In the genomic region with DNA sequence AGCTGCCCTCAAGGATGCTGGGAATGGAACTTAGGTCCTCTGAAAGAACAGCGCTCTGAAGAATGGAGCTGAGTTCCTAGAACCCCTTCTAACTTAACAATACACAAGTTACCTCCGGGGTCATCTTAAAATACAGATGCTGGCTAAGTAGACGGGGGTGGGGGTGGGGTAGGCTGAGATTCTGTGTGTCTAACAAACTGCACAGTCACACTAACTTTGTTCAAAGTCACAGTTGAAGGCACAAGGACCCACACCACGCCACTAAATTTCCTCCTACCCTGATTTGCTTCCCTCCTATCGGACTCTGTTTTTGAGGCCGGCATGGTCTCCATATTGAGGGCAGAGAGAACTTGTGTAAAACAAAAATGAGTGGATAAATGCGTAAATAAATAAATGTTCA, we compare ENCODE assay signal across 20 mouse cellular contexts. TPM values are rescaled to one million over a fixed set of nuclear protein-coding genes. Genes with fewer than 3 reads are reported as not detected.
DNase-seq lines count a peak whose midpoint lies in the region; ATAC-seq and TF ChIP-seq lines count a peak whose summit lies in the region.
"Had no signal": no experiment of that assay in that cellular context is flagged by ENCODE, and none has a peak within 500 bp of the region (broad histone marks: within the 10 kb centered on the region; RNA-seq: fewer than 3 reads in every experiment).

No protein-coding gene starts in this region.

- H3K9me3 ChIP-seq in heart, embryonic 13.5 days, result no peaks in the 10 kb centered on the region
- no peaks in the 10 kb centered on the region for H3K9me3 ChIP-seq in neural tube, embryonic 12.5 days
- no peaks in the 10 kb centered on the region for H3K9me3 ChIP-seq in MEL (replicated peaks; ENCODE audit: insufficient read depth, low read length)
- H3K9me3 ChIP-seq: heart, embryonic 15.5 days had no signal

- no peak for ATAC-seq in heart, embryonic 13.5 days (ENCODE audit: extremely low read depth, insufficient number of reproducible peaks, low FRiP score, low TSS enrichment)
- ATAC-seq in neural tube, embryonic 12.5 days (ENCODE audit: low FRiP score, low read depth), result no peak
- no peak for ATAC-seq in erythroblast, adult 5-6 weeks (replicated peaks; ENCODE audit: low FRiP score, poor library complexity, severe bottlenecking)
- ATAC-seq: forebrain, embryonic 16.5 days; hindbrain, postnatal 0 days; lung, postnatal 0 days had no signal

- H3K4me2 ChIP-seq in heart, embryonic 13.5 days, result peak overlapping the region; percentile 85; the same call in 1 of the 2 replicates
- H3K4me2 ChIP-seq in neural tube, embryonic 12.5 days (replicated peaks), result peak overlapping the region; percentile 69
- peak overlapping the region; percentile 75 for H3K4me2 ChIP-seq in myocyte (ENCODE audit: low read depth)

- no peak overlapping the region for H3ac ChIP-seq in myocyte (ENCODE audit: control insufficient read depth, insufficient read length)

- H3K79me2 ChIP-seq in MEL (ENCODE audit: control insufficient read depth, insufficient read depth, low read length, poor library complexity) (peaks cover 5% of the 10 kb centered on the region), myocyte (ENCODE audit: control insufficient read depth, insufficient read depth) (peaks cover 12% of the 10 kb centered on the region)

- H3K4me3 ChIP-seq in heart, embryonic 13.5 days, result no peak overlapping the region
- H3K4me3 ChIP-seq in neural tube, embryonic 12.5 days, result no peak overlapping the region
- no peak overlapping the region for H3K4me3 ChIP-seq in MEL (ENCODE audit: control insufficient read depth in 1 of 2, insufficient read depth in 1 of 2, low read depth in 2 of 2, low read length in 2 of 2)
- H3K4me3 ChIP-seq in myocyte, result peak overlapping the region; percentile 76

- TF ChIP-seq POLR2A in MEL (IDR thresholded peaks at IDR 0.05; ENCODE audit: control insufficient read depth in 1 of 2, insufficient read depth in 1 of 2, low read depth in 1 of 2, low read length in 2 of 2, poor library complexity in 1 of 2), result no peak
- TF ChIP-seq POLR2A in myocyte (IDR thresholded peaks at IDR 0.05; ENCODE audit: insufficient read length, low read depth), result no peak

- peaks cover 35% of the 10 kb centered on the region for H3K4me1 ChIP-seq in heart, embryonic 13.5 days
- H3K4me1 ChIP-seq in neural tube, embryonic 12.5 days, result peaks cover 9% of the 10 kb centered on the region
- H3K4me1 ChIP-seq in MEL (ENCODE audit: control insufficient read depth in 1 of 2, insufficient read depth in 2 of 2, low read length in 2 of 2), result peaks cover 0 to 21% of the 10 kb centered on the region in 2 experiments; a peak in 2 of 4 replicates

- 84% methylated on average over 7 of the region's 7 CpGs for WGBS in heart, embryonic 13.5 days
- WGBS in neural tube, embryonic 12.5 days, result 92% methylated on average over 7 of the region's 7 CpGs

- no peak for TF ChIP-seq CTCF in MEL (IDR thresholded peaks at IDR 0.05 in 2 of 3, conservative IDR thresholded peaks at IDR 0.05 in 1 of 3; ENCODE audit: control insufficient read depth in 1 of 3, insufficient read depth in 1 of 3, low read depth in 2 of 3, low read length in 3 of 3, poor library complexity in 1 of 3, severe bottlenecking in 1 of 3)

- no peak for TF ChIP-seq EP300 in MEL (IDR thresholded peaks at IDR 0.05; ENCODE audit: low read depth in 1 of 2, low read length in 2 of 2)

- DNase-seq in heart, adult 18-20 months, result no peak
- no peak for DNase-seq in neural tube, embryonic 10.5 days (ENCODE audit: extremely low spot score, low spot score)
- no peak for DNase-seq in MEL (ENCODE audit: low read depth, low spot score)
- no peak for DNase-seq in gastrocnemius, adult 8-10 months (ENCODE audit: low spot score in 2 of 2)
- DNase-seq: adrenal gland, adult 8-10 months; cerebellum, postnatal 14 days; kidney, adult 18-20 months; kidney, postnatal 25 days; right cerebral cortex, postnatal 4 days; thymus, adult 18-20 months had no signal

- TF ChIP-seq RAD21 in MEL (IDR thresholded peaks at IDR 0.05; ENCODE audit: low read depth, low read length), result no peak

- H3K27ac ChIP-seq in heart, embryonic 13.5 days (replicated peaks), result no peak overlapping the region
- no peak overlapping the region for H3K27ac ChIP-seq in neural tube, embryonic 12.5 days
- H3K27ac ChIP-seq in MEL (ENCODE audit: control insufficient read depth, low read depth, low read length), result no peak overlapping the region

- H3K9ac ChIP-seq in heart, embryonic 13.5 days, result no peak overlapping the region
- no peak overlapping the region for H3K9ac ChIP-seq in neural tube, embryonic 12.5 days
- H3K9ac ChIP-seq in MEL (ENCODE audit: control insufficient read depth, low read depth, low read length, poor library complexity, severe bottlenecking), result no peak overlapping the region

- H3K27me3 ChIP-seq in heart, embryonic 13.5 days (replicated peaks), result no peaks in the 10 kb centered on the region
- no peaks in the 10 kb centered on the region for H3K27me3 ChIP-seq in neural tube, embryonic 12.5 days (replicated peaks)
- H3K27me3 ChIP-seq in MEL (ENCODE audit: control insufficient read depth in 1 of 2, insufficient read depth in 2 of 2, low read length in 2 of 2) (no peaks in the 10 kb centered on the region), myocyte (ENCODE audit: control insufficient read depth, insufficient read depth, insufficient read length) (no peaks in the 10 kb centered on the region)
- H3K27me3 ChIP-seq: heart, embryonic 15.5 days had no signal

- H3K36me3 ChIP-seq in heart, embryonic 13.5 days, result peaks cover 19% of the 10 kb centered on the region
- peaks cover 8% of the 10 kb centered on the region for H3K36me3 ChIP-seq in neural tube, embryonic 12.5 days
- H3K36me3 ChIP-seq in MEL (ENCODE audit: control insufficient read depth in 1 of 2, insufficient read depth in 2 of 2, low read length in 2 of 2), result peaks cover 0 to 18% of the 10 kb centered on the region in 2 experiments; a peak in 2 of 4 replicates
- H3K36me3 ChIP-seq in myocyte (ENCODE audit: control insufficient read depth, insufficient read depth), result no peaks in the 10 kb centered on the region
- H3K36me3 ChIP-seq: heart, embryonic 15.5 days had no signal

TF ChIP-seq in MEL, 35 proteins besides CTCF, POLR2A, EP300 and RAD21:
- TF ChIP-seq NELFE (IDR thresholded peaks at IDR 0.05; ENCODE audit: low read depth, low read length) (0 out of 2 replicates have a peak, but pooled peaks have one; percentile 5), KAT2A (conservative IDR thresholded peaks at IDR 0.05; ENCODE audit: low read depth, low read length) (no peak), MAZ (IDR thresholded peaks at IDR 0.05; ENCODE audit: low read depth, low read length) (no peak), TBP (IDR thresholded peaks at IDR 0.05; ENCODE audit: low read depth, low read length) (no peak), ZC3H11A (IDR thresholded peaks at IDR 0.05; ENCODE audit: low read depth, low read length) (no peak)
TF ChIP-seq in MEL: peak in this region for 1.

TF ChIP-seq in myocyte, 11 proteins besides CTCF, POLR2A, EP300 and RAD21:
- peak; percentile 38 for TF ChIP-seq POLR2AphosphoS2 (IDR thresholded peaks at IDR 0.05; ENCODE audit: insufficient read length, low read depth)
- TF ChIP-seq TCF12 (IDR thresholded peaks at IDR 0.05; ENCODE audit: insufficient read depth, poor library complexity, severe bottlenecking), result no peak

RNA-seq across cellular contexts. Expression of gene Bcdin3d, which starts 1.6 kb away (rescaled TPM):
- 10.5 and 13.7 TPM in 2 replicates for polyA plus RNA-seq in heart, embryonic 13.5 days (2015; fragmentation: Nextera tagmentation; extraction: Ambion mirVana)
- total RNA-seq in heart, adult 18-20 months (2021), result 1 to 10 TPM; 3.7 to 3.9 TPM
- 17.0 and 17.4 TPM in 2 replicates for polyA plus RNA-seq in neural tube, embryonic 12.5 days (2016; fragmentation: Nextera tagmentation; extraction: Ambion mirVana)
- total RNA-seq in MEL (2012; rRNA removed), result 7.8 and 8.8 TPM in 2 replicates
- polyA plus RNA-seq in MEL (2012; ENCODE audit: insufficient read depth in 1 of 2, insufficient read length in 2 of 2, low read depth in 1 of 2, low replicate concordance in 2 of 2, missing spikeins in 1 of 2), result 10 to 100 TPM; 13.7 to 31.3 TPM
- polyA plus RNA-seq in myocyte (2012; fragmentation: generic; extraction: Trizol), result 11.8 TPM
- not detected in 2 replicates for total RNA-seq in erythroblast, adult 5-6 weeks (2015; ENCODE audit: low replicate concordance)
- 0.98 and 2.1 TPM in 2 replicates for total RNA-seq in erythroblast, adult 5-6 weeks (2017; ENCODE audit: low replicate concordance)
- total RNA-seq in gastrocnemius, adult 8-10 months (2022), result 1 to 10 TPM; 3.6 to 6.2 (median 4.5) TPM

RNA-seq across cellular contexts. Expression of gene Nckap5l, which starts 15.4 kb away (rescaled TPM):
- 6.8 and 7.7 TPM in 2 replicates for polyA plus RNA-seq in heart, embryonic 13.5 days (2015; fragmentation: Nextera tagmentation; extraction: Ambion mirVana)
- 1 to 10 TPM; 2.5 to 3.8 TPM for total RNA-seq in heart, adult 18-20 months (2021)
- polyA plus RNA-seq in neural tube, embryonic 12.5 days (2016; fragmentation: Nextera tagmentation; extraction: Ambion mirVana), result 15.4 and 17.2 TPM in 2 replicates
- 2.5 and 3.3 TPM in 2 replicates for total RNA-seq in MEL (2012; rRNA removed)
- polyA plus RNA-seq in MEL (2012; ENCODE audit: insufficient read depth in 1 of 2, insufficient read length in 2 of 2, low read depth in 1 of 2, low replicate concordance in 2 of 2, missing spikeins in 1 of 2) (10 to 100 TPM in 1 of 2 experiments, not detected in 1; 14.1 TPM), myocyte (2012; fragmentation: generic; extraction: Trizol) (40.9 TPM)
- 1.5 TPM in 1 of 2 replicates, not detected in the other for total RNA-seq in erythroblast, adult 5-6 weeks (2015; ENCODE audit: low replicate concordance)
- not detected in 2 replicates for total RNA-seq in erythroblast, adult 5-6 weeks (2017; ENCODE audit: low replicate concordance)
- total RNA-seq in gastrocnemius, adult 8-10 months (2022), result 1 to 10 TPM; 1.5 to 2.2 (median 1.7) TPM

RNA-seq across cellular contexts. Expression of gene Faim2, which starts 55.0 kb away (rescaled TPM):
- 0.12 and 0.22 TPM in 2 replicates for polyA plus RNA-seq in heart, embryonic 13.5 days (2015; fragmentation: Nextera tagmentation; extraction: Ambion mirVana)
- total RNA-seq in heart, adult 18-20 months (2021), result under 1 TPM; 0.22 to 0.28 TPM
- 6.3 and 6.7 TPM in 2 replicates for polyA plus RNA-seq in neural tube, embryonic 12.5 days (2016; fragmentation: Nextera tagmentation; extraction: Ambion mirVana)
- total RNA-seq in MEL (2012; rRNA removed), result 0.08 and 0.10 TPM in 2 replicates
- under 1 TPM in 1 of 2 experiments, not detected in 1; 0.06 TPM for polyA plus RNA-seq in MEL (2012; ENCODE audit: insufficient read depth in 1 of 2, insufficient read length in 2 of 2, low read depth in 1 of 2, low replicate concordance in 2 of 2, missing spikeins in 1 of 2)
- polyA plus RNA-seq in myocyte (2012; fragmentation: generic; extraction: Trizol), result 0.40 TPM
- total RNA-seq in erythroblast, adult 5-6 weeks (2015; ENCODE audit: low replicate concordance), result not detected in 2 replicates
- total RNA-seq in erythroblast, adult 5-6 weeks (2017; ENCODE audit: low replicate concordance), result 0.09 and 0.14 TPM in 2 replicates
- total RNA-seq in gastrocnemius, adult 8-10 months (2022), result under 1 TPM in 3 of 4 experiments, not detected in 1; 0.13 to 0.21 (median 0.15) TPM
- total RNA-seq: hematopoietic stem cell, adult 5-6 weeks had no signal
- polyA plus RNA-seq: erythroblast, embryonic 14.5 days had no signal
